Mouse (Mus musculus) neural tube, embryonic 15.5 days (tissue): ENCODE results near the gene Abhd2. TPM values are rescaled to one million over a fixed set of nuclear protein-coding genes. Genes with fewer than 3 reads are reported as not detected.

ENCODE experiments used
- polyA plus RNA-seq: library from polyadenylated mRNA; unstranded; fragments of >200 nt; fragmentation: Nextera tagmentation; extraction: Ambion mirVana; gene quantifications from 2 replicates; pipeline ENCODE4 v1.2.1, GENCODE M21; 2015

Gene Abhd2
- polyA plus RNA-seq, 1 experiment from 2014 or later: 15.6 TPM

Other genes starting within 250 kb of the Abhd2 start
- gene Acan, start 219.7 kb upstream of the Abhd2 start, polyA plus RNA-seq: 1.6 and 2.6 TPM in 2 replicates
- gene Hapln3, start 142.2 kb upstream of the Abhd2 start, polyA plus RNA-seq: 2.5 and 2.8 TPM in 2 replicates
- 132 and 151 TPM in 2 replicates for gene Mfge8, start 124.1 kb upstream of the Abhd2 start, polyA plus RNA-seq
- gene Rlbp1, start 113.8 kb downstream of the Abhd2 start, polyA plus RNA-seq: 17.0 and 20.6 TPM in 2 replicates
- 1.6 and 3.9 TPM in 2 replicates for gene Fanci, start 118.7 kb downstream of the Abhd2 start, polyA plus RNA-seq
- 24.2 and 25.0 TPM in 2 replicates for gene Polg, start 193.2 kb downstream of the Abhd2 start, polyA plus RNA-seq